8 mouse cellular contexts compared by ENCODE assay signal in the genomic region with DNA sequence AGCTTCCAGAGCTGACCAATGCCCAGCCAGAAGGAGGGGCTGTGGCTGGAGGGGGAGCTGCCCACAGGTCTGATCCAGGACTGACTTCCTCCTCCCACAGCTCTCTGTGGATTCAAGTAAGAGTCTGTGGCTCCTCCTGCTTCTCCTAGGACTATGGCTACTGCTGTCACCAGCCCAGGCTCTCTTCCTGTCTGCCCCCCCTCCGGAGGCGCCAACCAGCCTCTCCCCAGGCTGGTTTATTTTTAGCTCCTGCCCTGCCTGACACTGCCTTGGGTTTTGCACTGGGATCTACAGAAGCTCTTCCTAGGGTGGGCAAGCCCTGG. TPM values are rescaled to one million over a fixed set of nuclear protein-coding genes. Genes with fewer than 3 reads are reported as not detected.
DNase-seq lines count a peak whose midpoint lies in the region; ATAC-seq lines count a peak whose summit lies in the region.

No protein-coding gene starts in this region.

- H3K27ac ChIP-seq in heart, embryonic 12.5 days (ENCODE audit: poor library complexity, severe bottlenecking): peak overlapping the region; percentile 91

- DNase-seq in 3T3-L1 (ENCODE audit: low read depth, low spot score): peak; percentile 70
- peak; percentile 71 for DNase-seq in kidney, postnatal 14 days
- DNase-seq in layer of hippocampus, adult 8-10 months (ENCODE audit: low spot score in 2 of 2): no peak
- DNase-seq in cerebellum, postnatal 4 days (ENCODE audit: low spot score in 2 of 2): no peak
- no peak for DNase-seq in frontal cortex, postnatal 10 days (ENCODE audit: low spot score in 2 of 2)

- H3K9ac ChIP-seq in heart, embryonic 12.5 days: no peak overlapping the region

- H3K4me1 ChIP-seq in heart, embryonic 12.5 days (replicated peaks): peaks cover 39% of the 10 kb centered on the region

- no peak overlapping the region for H3K4me3 ChIP-seq in heart, embryonic 12.5 days

- 0% methylated on average over 2 of the region's 2 CpGs for WGBS in heart, embryonic 12.5 days

- no peaks in the 10 kb centered on the region for H3K9me3 ChIP-seq in heart, embryonic 12.5 days (replicated peaks)

- peaks cover 11% of the 10 kb centered on the region for H3K36me3 ChIP-seq in heart, embryonic 12.5 days

- no peaks in the 10 kb centered on the region for H3K27me3 ChIP-seq in heart, embryonic 12.5 days (replicated peaks)

- ATAC-seq in activated CD4-positive, CD25-positive, alpha-beta regulatory T cell, adult 4 months: peak; percentile 54
- ATAC-seq in heart, embryonic 12.5 days (ENCODE audit: insufficient number of reproducible peaks, low FRiP score): peak; percentile 84
- ATAC-seq in megakaryocyte, adult 5-6 weeks (ENCODE audit: poor library complexity, severe bottlenecking): peak; percentile 76

- peak overlapping the region; percentile 44 for H3K4me2 ChIP-seq in heart, embryonic 12.5 days

RNA-seq across cellular contexts. Expression of gene Pwwp2b, which starts 25.1 kb away (rescaled TPM):
- 1 to 10 TPM; 2.3 to 2.9 TPM for polyA plus RNA-seq in activated CD4-positive, CD25-positive, alpha-beta regulatory T cell, adult 4 months (2017; shearing (Covaris generic))
- 8.0 and 9.2 TPM in 2 replicates for polyA plus RNA-seq in heart, embryonic 12.5 days (2016; fragmentation: Nextera tagmentation; extraction: Ambion mirVana)
- total RNA-seq in megakaryocyte, adult 5-6 weeks (2015): 3.0 and 3.3 TPM in 2 replicates
- 1.8 and 2.6 TPM in 2 replicates for total RNA-seq in megakaryocyte, adult 5-6 weeks (2017)
- total RNA-seq in layer of hippocampus, adult 8-10 months (2022): 10 to 100 TPM; 26.9 to 37.1 (median 32.1) TPM

Comparison
In these comparisons a context has a peak if more than half of its experiments do, and no peak if none do; other contexts are left out.
1. DNase-seq: peak in 3T3-L1 (single experiment) and kidney, postnatal 14 days (single experiment); none in layer of hippocampus, adult 8-10 months (0 of 2), cerebellum, postnatal 4 days (0 of 2) and frontal cortex, postnatal 10 days (0 of 2).
2. RNA of gene Pwwp2b, which starts 25.1 kb away (total RNA-seq): 26.9 to 37.1 TPM in layer of hippocampus, adult 8-10 months; 1.8 to 3.3 TPM in megakaryocyte, adult 5-6 weeks; every median in the first group is over 4 times any median in the second.
3. Peak in every context shown above with its lines, with median percentiles within 50 percentile points of each other: ATAC-seq.